Mouse (Mus musculus) hindbrain, embryonic 11.5 days (tissue): Measurements from ENCODE around the gene Trappc10. TPM values are rescaled to one million over a fixed set of nuclear protein-coding genes. Genes with fewer than 3 reads are reported as not detected.

Experiments
- ATAC-seq: fragments of 200-750 bp; cut with Nextera tagmentation; 2 replicates; pipeline ENCODE4 v1.8.0; 2017; ENCODE audit warnings: mild to moderate bottlenecking, moderate TSS enrichment, moderate library complexity; ENCODE audit not compliant: low FRiP score
- DNase-seq: peaks from one replicate; pipeline ENCODE4 v3.0.0-alpha.2; 2015; ENCODE audit warnings: low spot score
- H3K27ac ChIP-seq: fragments of 300-500 bp; sonication (generic); 2 replicates; pipeline ENCODE4 v1.5.1; 2014; ENCODE audit warnings: mild to moderate bottlenecking, low read depth, low read length
- H3K27me3 ChIP-seq: fragments of 300-500 bp; sonication (generic); 2 replicates; pipeline ENCODE4 v1.6.1; 2014; ENCODE audit warnings: mild to moderate bottlenecking, low read length, moderate library complexity, mixed read lengths; ENCODE audit not compliant: control insufficient read depth, insufficient read depth
- H3K36me3 ChIP-seq: fragments of 300-500 bp; sonication (generic); 2 replicates; pipeline ENCODE4 v1.6.1; 2014; ENCODE audit warnings: mild to moderate bottlenecking, low read length, moderate library complexity, mixed read lengths; ENCODE audit not compliant: control insufficient read depth, insufficient read depth
- H3K4me1 ChIP-seq: fragments of 300-500 bp; sonication (generic); replicated peaks from 2 replicates; pipeline ENCODE4 v1.6.1; 2014; ENCODE audit warnings: low read length, mixed read lengths; ENCODE audit not compliant: control insufficient read depth, insufficient read depth
- H3K4me2 ChIP-seq: fragments of 300-500 bp; sonication (generic); replicated peaks from 2 replicates; pipeline ENCODE4 v1.6.1; 2014; ENCODE audit warnings: mild to moderate bottlenecking, low read depth, low read length
- H3K4me3 ChIP-seq: fragments of 300-500 bp; sonication (generic); 2 replicates; pipeline ENCODE4 v1.5.1; 2014; ENCODE audit warnings: low read depth, low read length
- H3K9ac ChIP-seq: fragments of 300-500 bp; sonication (generic); 2 replicates; pipeline ENCODE4 v1.6.1; 2014; ENCODE audit warnings: low read depth, low read length
- H3K9me3 ChIP-seq: fragments of 300-500 bp; sonication (generic); 2 replicates; pipeline ENCODE4 v1.6.1; 2016; ENCODE audit warnings: low read length; ENCODE audit not compliant: control insufficient read depth
- WGBS: fragments of 180-500 bp; shearing (Covaris S2); extraction: QIAGEN DNeasy Blood & Tissue Kit; methylation state at CpG from one replicate; pipeline ENCODE4 v1.1.7; 2014; 5-methylcytosine and 5-hydroxymethylcytosine counted together
- polyA plus RNA-seq: library from polyadenylated mRNA; unstranded; fragments of >200 nt; fragmentation: Nextera tagmentation; extraction: Ambion mirVana; gene quantifications from 2 replicates; pipeline ENCODE4 v1.2.1, GENCODE M21; 2014

The Trappc10 gene
- polyA plus RNA-seq, 1 experiment from 2014 or later = 21.2 TPM

- H3K27me3 ChIP-seq = no peaks in the 10 kb centered on the region
- DNase-seq = no peak
- no peak overlapping the region for H3K9ac ChIP-seq
- H3K27ac ChIP-seq = no peak overlapping the region
- H3K4me3 ChIP-seq = no peak overlapping the region
- WGBS = 78% methylated on average over 3 of the region's 3 CpGs
- H3K36me3 ChIP-seq = no peaks in the 10 kb centered on the region
- ATAC-seq = no peak
- H3K9me3 ChIP-seq = no peaks in the 10 kb centered on the region
- no peaks in the 10 kb centered on the region for H3K4me1 ChIP-seq
- no peak overlapping the region for H3K4me2 ChIP-seq
Measured at GRCm38 (mm10) chr10:78264735-78265134, 20.3 kb upstream of the Trappc10 start.

DNA sequence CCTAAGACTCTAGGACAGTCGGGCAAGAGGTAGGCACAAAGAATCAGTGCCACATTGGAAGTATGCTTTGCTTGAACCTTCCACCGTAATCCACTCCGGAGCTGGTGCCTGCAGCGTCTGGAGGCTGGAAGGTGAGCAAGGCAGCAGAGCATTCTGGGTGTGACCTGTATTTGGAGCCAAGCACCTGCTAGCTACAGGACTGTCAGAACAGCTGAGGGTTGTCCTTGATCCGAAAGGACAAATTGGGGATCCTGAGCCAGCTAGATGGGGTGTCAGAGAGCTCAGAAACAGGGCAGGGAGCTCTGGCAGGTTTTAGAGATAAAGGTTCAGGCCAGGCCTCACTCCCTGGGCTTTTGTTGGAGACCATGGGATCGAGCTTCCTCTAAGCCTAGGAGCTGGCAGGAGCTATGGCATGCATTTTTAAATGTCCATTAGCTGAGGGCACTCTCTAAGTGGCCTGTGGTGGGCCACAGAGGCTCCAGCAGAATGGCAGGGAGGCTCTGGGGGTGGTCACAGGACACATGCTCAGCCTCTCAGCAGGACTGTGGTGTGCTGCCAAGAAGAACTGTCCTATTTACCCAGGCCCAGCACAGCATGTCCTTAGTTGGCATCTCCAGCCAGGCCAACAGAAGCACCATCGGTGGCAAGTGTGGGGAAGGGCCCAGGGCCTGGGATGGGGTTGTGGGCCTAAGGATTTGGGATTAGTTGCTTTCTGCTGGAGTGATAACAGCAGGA lies 16.6 kb upstream of the Trappc10 start:
- Histone ChIP-seq H3K9ac (0 out of 2 replicates have a peak overlapping the region, but pooled peaks have one; percentile 11), H3K27ac (no peak overlapping the region), H3K4me1 (no peaks in the 10 kb centered on the region), H3K4me3 (no peak overlapping the region), H3K4me2 (no peak overlapping the region), H3K9me3 (no peaks in the 10 kb centered on the region), H3K27me3 (no peaks in the 10 kb centered on the region), H3K36me3 (no peaks in the 10 kb centered on the region)
- DNase-seq = no peak
- ATAC-seq = no peak
- WGBS = 71% methylated on average over 7 of the region's 7 CpGs

DNA sequence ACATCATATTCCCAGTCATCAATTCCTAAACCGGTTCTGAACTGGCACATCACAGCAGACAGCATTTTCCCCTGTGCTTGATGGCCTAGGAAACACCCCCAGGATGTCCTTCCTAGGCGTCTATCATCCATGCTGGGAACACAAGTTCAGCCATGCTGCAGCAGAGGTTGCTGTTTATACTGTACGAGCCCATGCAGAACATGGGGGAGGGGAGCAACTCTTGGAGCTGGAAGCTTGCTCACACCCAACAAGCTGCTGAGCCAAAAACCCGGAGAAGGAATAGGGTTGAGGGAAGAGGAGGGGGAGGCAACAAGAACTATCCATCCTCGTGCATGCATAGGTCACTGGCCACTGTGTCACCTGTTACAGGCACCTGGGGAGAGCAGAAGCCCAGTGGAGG lies 15.9 kb upstream of the Trappc10 start:
- H3K36me3 ChIP-seq = no peaks in the 10 kb centered on the region
- ATAC-seq = no peak
- no peaks in the 10 kb centered on the region for H3K27me3 ChIP-seq
- no peak overlapping the region for H3K4me3 ChIP-seq
- H3K9me3 ChIP-seq = no peaks in the 10 kb centered on the region
- H3K9ac ChIP-seq = no peak overlapping the region
- H3K4me2 ChIP-seq = no peak overlapping the region
- no peak overlapping the region for H3K27ac ChIP-seq
- H3K4me1 ChIP-seq = no peaks in the 10 kb centered on the region
- WGBS = 27% methylated on average over 5 of the region's 5 CpGs
- no peak for DNase-seq

GRCm38 (mm10) chr10:78259702-78260101 lies 15.3 kb upstream of the Trappc10 start:
- H3K9ac ChIP-seq = no peak overlapping the region
- no peak overlapping the region for H3K27ac ChIP-seq
- no peak overlapping the region for H3K4me2 ChIP-seq
- no peaks in the 10 kb centered on the region for H3K36me3 ChIP-seq
- no peaks in the 10 kb centered on the region for H3K27me3 ChIP-seq
- no peak for ATAC-seq
- H3K9me3 ChIP-seq = no peaks in the 10 kb centered on the region
- H3K4me1 ChIP-seq = no peaks in the 10 kb centered on the region
- 53% methylated on average over 6 of the region's 6 CpGs for WGBS
- H3K4me3 ChIP-seq = no peak overlapping the region
- DNase-seq = no peak

- Histone ChIP-seq H3K4me1 (no peaks in the 10 kb centered on the region), H3K9ac (no peak overlapping the region), H3K27ac (no peak overlapping the region), H3K9me3 (no peaks in the 10 kb centered on the region), H3K4me3 (no peak overlapping the region), H3K4me2 (no peak overlapping the region), H3K27me3 (no peaks in the 10 kb centered on the region), H3K36me3 (no peaks in the 10 kb centered on the region)
- no peak for DNase-seq
- ATAC-seq = no peak
- WGBS = 72% methylated on average over 5 of the region's 5 CpGs
Measured at GRCm38 (mm10) chr10:78259230-78259629, 14.8 kb upstream of the Trappc10 start.

DNA sequence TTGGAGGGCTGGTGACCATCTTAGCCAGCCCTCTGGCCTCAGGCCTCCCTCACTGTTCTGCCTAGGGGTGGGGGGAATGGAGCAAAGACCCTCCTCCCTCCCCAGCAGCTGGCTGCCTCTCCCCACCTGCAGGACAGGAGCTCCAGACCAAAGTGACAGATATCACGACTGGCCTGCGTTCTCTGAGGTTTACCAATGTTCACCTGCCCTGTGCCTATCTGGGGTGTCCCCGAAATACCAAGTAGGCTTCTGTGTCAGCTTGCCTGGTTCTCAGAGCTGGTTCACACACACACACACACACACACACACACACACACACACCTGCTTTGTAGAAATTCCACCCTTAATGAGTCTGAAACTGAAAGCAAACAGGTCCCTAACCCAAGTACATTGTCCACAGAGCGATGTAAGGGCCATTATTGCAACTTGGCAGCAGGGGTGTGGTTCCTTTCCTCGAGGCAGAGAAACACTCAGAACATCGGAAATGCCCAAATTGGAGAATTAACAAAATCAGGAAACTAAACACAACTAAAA lies 13.8 kb upstream of the Trappc10 start:
- DNase-seq = no peak
- H3K27me3 ChIP-seq = no peaks in the 10 kb centered on the region
- no peaks in the 10 kb centered on the region for H3K9me3 ChIP-seq
- no peak overlapping the region for H3K4me3 ChIP-seq
- WGBS = 83% methylated on average over 6 of the region's 6 CpGs
- H3K9ac ChIP-seq = no peak overlapping the region
- H3K4me1 ChIP-seq = no peaks in the 10 kb centered on the region
- no peak overlapping the region for H3K27ac ChIP-seq
- no peaks in the 10 kb centered on the region for H3K36me3 ChIP-seq
- no peak overlapping the region for H3K4me2 ChIP-seq
- ATAC-seq = no peak

- H3K27ac ChIP-seq = no peak overlapping the region
- no peaks in the 10 kb centered on the region for H3K9me3 ChIP-seq
- no peaks in the 10 kb centered on the region for H3K4me1 ChIP-seq
- no peak for DNase-seq
- H3K36me3 ChIP-seq = no peaks in the 10 kb centered on the region
- H3K4me2 ChIP-seq = no peak overlapping the region
- no peaks in the 10 kb centered on the region for H3K27me3 ChIP-seq
- H3K4me3 ChIP-seq = no peak overlapping the region
- ATAC-seq = no peak
- 79% methylated on average over 4 of the region's 4 CpGs for WGBS
- H3K9ac ChIP-seq = no peak overlapping the region
Measured at GRCm38 (mm10) chr10:78255646-78256059, 11.2 kb upstream of the Trappc10 start.

GRCm38 (mm10) chr10:78247206-78247605 lies 2.8 kb upstream of the Trappc10 start:
- H3K4me3 ChIP-seq = no peak overlapping the region
- no peak overlapping the region for H3K27ac ChIP-seq
- H3K9ac ChIP-seq = no peak overlapping the region
- H3K4me1 ChIP-seq = no peaks in the 10 kb centered on the region; the same call in 1 of the 2 replicates
- no peaks in the 10 kb centered on the region for H3K36me3 ChIP-seq
- no peak overlapping the region for H3K4me2 ChIP-seq
- H3K27me3 ChIP-seq = no peaks in the 10 kb centered on the region
- DNase-seq (no peak), ATAC-seq (no peak)
- WGBS = 86% methylated on average over 3 of the region's 3 CpGs
- no peaks in the 10 kb centered on the region for H3K9me3 ChIP-seq

GRCm38 (mm10) chr10:78246725-78247124 lies 2.3 kb upstream of the Trappc10 start:
- DNase-seq = no peak
- Histone ChIP-seq H3K27me3 (no peaks in the 10 kb centered on the region), H3K27ac (no peak overlapping the region), H3K36me3 (no peaks in the 10 kb centered on the region), H3K9ac (no peak overlapping the region), H3K4me2 (no peak overlapping the region), H3K4me1 (no peaks in the 10 kb centered on the region; the same call in 1 of the 2 replicates), H3K9me3 (no peaks in the 10 kb centered on the region), H3K4me3 (no peak overlapping the region)
- WGBS = 79% methylated on average over 4 of the region's 4 CpGs
- ATAC-seq = no peak
